Mouse (Mus musculus): ENCODE data around the gene Amd2. TPM values are rescaled to one million over a fixed set of nuclear protein-coding genes. Genes with fewer than 3 reads are reported as not detected.

The Amd2 gene
- 1.3 and 2.6 TPM in 2 replicates for polyA plus RNA-seq (2015; fragmentation: Nextera tagmentation; extraction: Ambion mirVana)

DNA sequence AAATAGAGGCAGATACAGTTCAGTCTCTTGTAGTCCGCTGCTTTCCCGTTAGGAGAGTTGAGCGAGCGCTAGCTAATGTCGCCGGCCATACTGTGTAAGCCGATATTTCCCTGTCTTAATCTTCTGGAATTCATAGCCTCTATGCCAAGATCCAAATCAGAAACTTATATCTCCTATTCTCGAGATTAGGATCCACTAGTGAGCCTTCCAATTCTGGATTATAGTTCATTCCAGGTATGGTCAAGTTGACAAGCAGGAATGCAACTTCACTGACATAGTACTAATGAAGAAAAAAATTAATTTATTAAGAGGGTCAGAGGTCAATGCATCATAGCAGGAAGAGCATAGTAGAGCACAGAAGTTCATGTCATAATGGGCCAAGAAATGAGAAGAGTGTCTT lies at the start of gene Amd2:
TSS of gene Amd2 (minus strand) at position 101 of the 400 bp plus-strand sequence.
- no peaks in the 10 kb centered on the region for H3K27me3 ChIP-seq (ENCODE audit: control insufficient read depth, insufficient read depth, low read depth, low read length)
- no peaks in the 10 kb centered on the region for H3K36me3 ChIP-seq (ENCODE audit: control insufficient read depth, insufficient read depth)
- no peak within 1 kb of the TSS for H3K27ac ChIP-seq (ENCODE audit: low read length)
- no peak within 1 kb of the TSS for H3K9ac ChIP-seq (ENCODE audit: low read depth, low read length)
- WGBS (ENCODE audit: insufficient replicate concordance) = 81% methylated on average over 8 of the region's 8 CpGs
- H3K4me3 ChIP-seq (ENCODE audit: low read depth, low read length) = no peak within 1 kb of the TSS
- H3K4me1 ChIP-seq (ENCODE audit: control insufficient read depth, low read depth, low read length) = no peaks in the 10 kb centered on the region
- no peaks in the 10 kb centered on the region for H3K9me3 ChIP-seq (replicated peaks; ENCODE audit: control insufficient read depth, low read length)
- no peak for ATAC-seq (ENCODE audit: low read depth)
- H3K4me2 ChIP-seq (ENCODE audit: low read depth, low read length) = no peak within 1 kb of the TSS

- Histone ChIP-seq H3K27me3 (ENCODE audit: control insufficient read depth, insufficient read depth, low read depth, low read length) (no peaks in the 10 kb centered on the region), H3K9me3 (replicated peaks; ENCODE audit: control insufficient read depth, low read length) (no peaks in the 10 kb centered on the region), H3K4me1 (ENCODE audit: control insufficient read depth, low read depth, low read length) (no peaks in the 10 kb centered on the region), H3K4me3 (ENCODE audit: low read depth, low read length) (no peak overlapping the region), H3K36me3 (ENCODE audit: control insufficient read depth, insufficient read depth) (no peaks in the 10 kb centered on the region), H3K9ac (ENCODE audit: low read depth, low read length) (no peak overlapping the region), H3K27ac (ENCODE audit: low read length) (no peak overlapping the region), H3K4me2 (ENCODE audit: low read depth, low read length) (no peak overlapping the region)
- WGBS (ENCODE audit: insufficient replicate concordance) = 44% methylated on average over 3 of the region's 3 CpGs
- no peak for ATAC-seq (ENCODE audit: low read depth)
Measured at GRCm38 (mm10) chr10:35761280-35761679, 49.6 kb upstream of the Amd2 start.

- no peak overlapping the region for H3K27ac ChIP-seq (ENCODE audit: low read length)
- no peak overlapping the region for H3K4me3 ChIP-seq (ENCODE audit: low read depth, low read length)
- H3K27me3 ChIP-seq (ENCODE audit: control insufficient read depth, insufficient read depth, low read depth, low read length) = no peaks in the 10 kb centered on the region
- 78% methylated on average over 2 of the region's 2 CpGs for WGBS (ENCODE audit: insufficient replicate concordance)
- no peak overlapping the region for H3K4me2 ChIP-seq (ENCODE audit: low read depth, low read length)
- no peaks in the 10 kb centered on the region for H3K4me1 ChIP-seq (ENCODE audit: control insufficient read depth, low read depth, low read length)
- ATAC-seq (ENCODE audit: low read depth) = peak; percentile 30; the same call in 1 of the 2 replicates
- H3K9ac ChIP-seq (ENCODE audit: low read depth, low read length) = no peak overlapping the region
- no peaks in the 10 kb centered on the region for H3K9me3 ChIP-seq (replicated peaks; ENCODE audit: control insufficient read depth, low read length)
- H3K36me3 ChIP-seq (ENCODE audit: control insufficient read depth, insufficient read depth) = no peaks in the 10 kb centered on the region
Measured at GRCm38 (mm10) chr10:35737639-35738038, 25.9 kb upstream of the Amd2 start.

- Histone ChIP-seq H3K27me3 (ENCODE audit: control insufficient read depth, insufficient read depth, low read depth, low read length) (no peaks in the 10 kb centered on the region), H3K9me3 (replicated peaks; ENCODE audit: control insufficient read depth, low read length) (no peaks in the 10 kb centered on the region), H3K36me3 (ENCODE audit: control insufficient read depth, insufficient read depth) (no peaks in the 10 kb centered on the region), H3K4me1 (ENCODE audit: control insufficient read depth, low read depth, low read length) (no peaks in the 10 kb centered on the region), H3K27ac (ENCODE audit: low read length) (no peak overlapping the region), H3K9ac (ENCODE audit: low read depth, low read length) (no peak overlapping the region), H3K4me2 (ENCODE audit: low read depth, low read length) (no peak overlapping the region), H3K4me3 (ENCODE audit: low read depth, low read length) (no peak overlapping the region)
- ATAC-seq (ENCODE audit: low read depth) = no peak
Measured at GRCm38 (mm10) chr10:35714266-35714665, 2.6 kb upstream of the Amd2 start.
